Mouse (Mus musculus) testis, adult 2 months (tissue): ENCODE data around the gene Sema4d.

Experiments
- CTCF ChIP-seq: fragments of 200-500 bp; IDR thresholded peaks from 2 replicates; pipeline ENCODE4 v1.5.1; 2012; ENCODE audit warnings: low read depth, mild to moderate bottlenecking, inconsistent platforms, low read length, moderate library complexity; ENCODE audit not compliant: control insufficient read depth, insufficient read depth, insufficient replicate concordance
- POLR2A ChIP-seq: fragments of 200-500 bp; IDR thresholded peaks from 2 replicates; pipeline ENCODE4 v1.6.1; 2012; ENCODE audit warnings: low read depth, mild to moderate bottlenecking, inconsistent platforms, low read length, moderate library complexity; ENCODE audit not compliant: control insufficient read depth

GRCm38 (mm10) chr13:51697455-51697854 lies 96.1 kb downstream of the Sema4d start:
- no peak for TF ChIP-seq CTCF
- TF ChIP-seq POLR2A = no peak
